Mouse (Mus musculus) lung, postnatal 10 days (tissue): ENCODE data around the gene Olfr639.
"Not testable (repeated sequence)": the region's sequence is repeated elsewhere in the genome, so short reads cannot be mapped to it uniquely, and the experiment has no call there.

Experiments used
- DNase-seq: peaks from one replicate; pipeline ENCODE4 v3.0.0; 2021

Olfr639 gene

GRCm38 (mm10) chr7:104017203-104017602 lies at the start of gene Olfr639:
Gene Olfr639, minus strand, starts transcription at chr7:104017303.
- DNase-seq = no peak

GRCm38 (mm10) chr7:104061345-104061744 lies 44.2 kb upstream of the Olfr639 start, which contains the start of gene 4930516K23Rik:
Gene 4930516K23Rik, minus strand, starts transcription at chr7:104061445.
- DNase-seq = no peak

GRCm38 (mm10) chr7:104059215-104059614 lies 42.1 kb upstream of the Olfr639 start:
- no peak for DNase-seq

- no peak for DNase-seq
Measured at GRCm38 (mm10) chr7:104052566-104052965, 35.5 kb upstream of the Olfr639 start, which contains the start of gene Olfr642. Gene Olfr642, minus strand, starts transcription at chr7:104052666.

GRCm38 (mm10) chr7:104050745-104051144 lies 33.6 kb upstream of the Olfr639 start:
- DNase-seq = no peak

- DNase-seq = no peak
Measured at GRCm38 (mm10) chr7:104035145-104035544, 18.0 kb upstream of the Olfr639 start, which contains the start of gene Olfr641. Gene Olfr641, plus strand, starts transcription at chr7:104035445.

GRCm38 (mm10) chr7:104026978-104027377 lies 9.9 kb upstream of the Olfr639 start:
- no peak for DNase-seq

- no peak for DNase-seq
Measured at GRCm38 (mm10) chr7:104025473-104025872, 8.4 kb upstream of the Olfr639 start, which contains the start of gene Olfr640. Gene Olfr640, minus strand, starts transcription at chr7:104025573.

GRCm38 (mm10) chr7:104021651-104022050 lies 4.5 kb upstream of the Olfr639 start:
- DNase-seq = no peak

GRCm38 (mm10) chr7:104018953-104019352 lies 1.9 kb upstream of the Olfr639 start:
- no peak for DNase-seq

- DNase-seq = no peak
Measured at GRCm38 (mm10) chr7:103999124-103999523, 18.0 kb downstream of the Olfr639 start.

- no peak for DNase-seq
Measured at GRCm38 (mm10) chr7:103998446-103998845, 18.7 kb downstream of the Olfr639 start, which contains the start of gene Olfr638. Gene Olfr638, plus strand, starts transcription at chr7:103998746.

- DNase-seq = no peak
Measured at GRCm38 (mm10) chr7:103971782-103972181, 45.3 kb downstream of the Olfr639 start.

GRCm38 (mm10) chr7:103970852-103971251 lies 46.3 kb downstream of the Olfr639 start, which contains the start of gene Olfr635:
Gene Olfr635, plus strand, starts transcription at chr7:103971152.
- DNase-seq = no peak

- DNase-seq = not testable (repeated sequence)
Measured at GRCm38 (mm10) chr7:103966873-103967272, 50.2 kb downstream of the Olfr639 start.
